Mouse (Mus musculus) stomach, postnatal 0 days (tissue): ENCODE measurements around the gene Mrpl24. TPM values are rescaled to one million over a fixed set of nuclear protein-coding genes. Genes with fewer than 3 reads are reported as not detected.

Experiments used
- ATAC-seq: fragments of 200-750 bp; cut with Nextera tagmentation; 2 replicates; pipeline ENCODE4 v1.8.0; 2017; ENCODE audit not compliant: low FRiP score, low TSS enrichment
- DNase-seq: peaks from one replicate; pipeline ENCODE4 v3.0.0-alpha.2; 2016; ENCODE audit warnings: low spot score
- H3K27ac ChIP-seq: fragments of 300-500 bp; sonication (generic); replicated peaks from 2 replicates; pipeline ENCODE4 v1.5.1; 2014; ENCODE audit warnings: mild to moderate bottlenecking, control low read depth
- H3K27me3 ChIP-seq: fragments of 300-500 bp; sonication (generic); 2 replicates; pipeline ENCODE4 v1.6.1; 2014; ENCODE audit warnings: low read length; ENCODE audit not compliant: control insufficient read depth, insufficient read depth
- H3K36me3 ChIP-seq: fragments of 300-500 bp; sonication (generic); 2 replicates; pipeline ENCODE4 v1.6.1; 2014; ENCODE audit warnings: low read length, mixed read lengths; ENCODE audit not compliant: control insufficient read depth, insufficient read depth
- H3K4me1 ChIP-seq: fragments of 300-500 bp; sonication (generic); replicated peaks from 2 replicates; pipeline ENCODE4 v1.6.1; 2014; ENCODE audit warnings: antibody characterized with exemption; ENCODE audit not compliant: control insufficient read depth, insufficient read depth
- H3K4me2 ChIP-seq: fragments of 300-500 bp; sonication (generic); replicated peaks from 2 replicates; pipeline ENCODE4 v1.6.1; 2014; ENCODE audit warnings: low read depth, mild to moderate bottlenecking, control low read depth, moderate library complexity
- H3K4me3 ChIP-seq: fragments of 300-500 bp; sonication (generic); 2 replicates; pipeline ENCODE4 v1.5.1; 2014; ENCODE audit warnings: low read depth, low read length, control low read depth
- H3K9ac ChIP-seq: fragments of 300-500 bp; sonication (generic); 2 replicates; pipeline ENCODE4 v1.6.1; 2014; ENCODE audit warnings: mild to moderate bottlenecking, low read length, control low read depth, mixed read lengths
- H3K9me3 ChIP-seq: fragments of 300-500 bp; sonication (generic); 2 replicates; pipeline ENCODE4 v1.6.1; 2016; ENCODE audit warnings: low read length; ENCODE audit not compliant: control insufficient read depth
- CTCF ChIP-seq: IDR thresholded peaks from 2 replicates; pipeline ENCODE4 v1.5.1; 2016; ENCODE audit warnings: antibody characterized with exemption, low read depth, mild to moderate bottlenecking, moderate library complexity
- EP300 ChIP-seq: optimal IDR thresholded peaks from 2 replicates; pipeline ENCODE3; 2016; ENCODE audit warnings: antibody characterized with exemption
- WGBS: fragments of 180-500 bp; shearing (Covaris S2); extraction: QIAGEN DNeasy Blood & Tissue Kit; methylation state at CpG from one replicate; pipeline ENCODE4 v1.1.7; 2014; 5-methylcytosine and 5-hydroxymethylcytosine counted together
- polyA plus RNA-seq: library from polyadenylated mRNA; unstranded; fragments of >200 nt; fragmentation: Nextera tagmentation; extraction: Ambion mirVana; gene quantifications from 2 replicates; pipeline ENCODE4 v1.2.1, GENCODE M21; 2015

Gene Mrpl24
- polyA plus RNA-seq, 1 experiment from 2014 or later = 61.4 TPM

DNA sequence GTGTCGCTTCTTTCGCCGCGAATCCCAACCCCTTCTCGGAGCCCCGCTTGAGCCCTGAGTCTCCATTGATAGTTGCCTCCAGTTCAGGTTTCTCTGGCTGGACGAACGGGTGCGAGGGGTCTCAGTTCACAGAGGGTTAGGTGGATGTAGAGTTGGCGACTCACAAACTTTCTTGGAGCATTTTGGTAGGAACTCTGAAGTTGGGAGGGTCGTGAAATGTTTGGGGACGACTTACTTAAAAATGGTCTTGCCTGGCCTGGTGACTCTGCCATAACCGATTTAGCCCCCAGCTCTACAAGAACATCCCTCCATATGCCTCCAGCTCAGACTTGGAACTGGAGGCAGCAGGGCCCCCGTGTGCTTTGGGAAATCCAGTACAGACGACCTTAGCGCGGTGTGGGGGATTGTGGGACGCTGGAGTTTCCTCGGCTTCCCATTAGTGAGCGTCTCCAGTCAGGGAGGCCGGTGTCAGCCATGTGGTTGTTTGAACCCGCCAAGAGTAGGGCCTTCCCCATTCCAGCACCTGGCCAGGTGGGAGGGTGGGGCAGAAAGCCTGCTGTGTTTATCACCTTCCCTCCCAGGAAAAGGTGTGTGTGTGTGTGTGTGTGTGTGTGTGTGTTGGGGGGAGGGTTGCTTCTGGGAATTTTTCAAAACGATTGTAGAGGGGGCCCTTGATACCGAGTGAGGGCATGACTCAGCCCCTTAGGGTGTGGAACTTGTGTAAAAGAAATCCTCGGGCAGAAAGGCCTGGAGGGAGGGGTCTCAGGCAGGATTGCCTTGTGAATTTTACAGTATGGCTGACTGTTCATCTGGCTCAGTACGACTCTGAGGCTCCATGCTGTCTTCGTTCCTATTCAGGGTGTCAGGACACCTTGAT is 12.1 kb upstream of the Mrpl24 start:
- no peaks in the 10 kb centered on the region for H3K9me3 ChIP-seq
- 0% methylated on average over 27 of the region's 27 CpGs for WGBS
- H3K4me2 ChIP-seq = peak overlapping the region; percentile 79
- H3K9ac ChIP-seq = peak overlapping the region; percentile 94
- peaks cover 23% of the 10 kb centered on the region for H3K4me1 ChIP-seq
- peak; percentile 92 for DNase-seq
- peak overlapping the region; percentile 98 for H3K27ac ChIP-seq
- TF ChIP-seq CTCF (no peak), EP300 (no peak)
- H3K36me3 ChIP-seq = no peaks in the 10 kb centered on the region
- no peaks in the 10 kb centered on the region for H3K27me3 ChIP-seq
- H3K4me3 ChIP-seq = peak overlapping the region; percentile 94
- peak; percentile 68 for ATAC-seq

DNA sequence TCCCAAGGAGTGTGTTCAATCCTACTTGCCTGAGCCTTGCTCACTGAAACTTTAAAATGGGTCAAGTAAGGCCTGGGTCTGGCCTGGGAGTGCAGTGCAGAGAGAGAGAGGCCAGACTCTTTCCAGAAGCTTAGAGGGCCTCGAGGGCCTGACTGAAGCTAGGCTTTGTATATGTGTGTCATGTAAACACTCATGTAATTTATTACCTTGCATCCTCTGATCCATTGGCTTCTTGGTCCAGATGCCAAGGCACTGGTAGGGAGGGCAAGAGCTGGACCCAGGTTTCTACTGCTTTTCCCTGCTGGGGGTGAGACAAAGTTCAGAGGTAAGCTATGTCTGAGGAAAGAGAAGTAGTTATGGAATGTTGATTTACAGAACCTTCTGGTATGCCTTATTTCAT is 11.4 kb upstream of the Mrpl24 start:
- H3K4me3 ChIP-seq = peak overlapping the region; percentile 94
- H3K9me3 ChIP-seq = no peaks in the 10 kb centered on the region
- H3K4me2 ChIP-seq = peak overlapping the region; percentile 79
- H3K27ac ChIP-seq = peak overlapping the region; percentile 98
- H3K36me3 ChIP-seq = no peaks in the 10 kb centered on the region
- ATAC-seq = no peak
- WGBS = 0% methylated on average over 1 of the region's 1 CpGs
- H3K4me1 ChIP-seq = peaks cover 23% of the 10 kb centered on the region
- no peaks in the 10 kb centered on the region for H3K27me3 ChIP-seq
- TF ChIP-seq EP300 (no peak), CTCF (no peak)
- DNase-seq = no peak
- H3K9ac ChIP-seq = peak overlapping the region; percentile 94

GRCm38 (mm10) chr3:87909381-87909780 is 9.9 kb upstream of the Mrpl24 start:
- Histone ChIP-seq H3K27me3 (no peaks in the 10 kb centered on the region), H3K4me1 (peaks cover 23% of the 10 kb centered on the region), H3K9me3 (no peaks in the 10 kb centered on the region), H3K4me3 (peak overlapping the region; percentile 33), H3K27ac (peak overlapping the region; percentile 98), H3K9ac (no peak overlapping the region), H3K4me2 (no peak overlapping the region), H3K36me3 (peaks cover 10% of the 10 kb centered on the region)
- no peak for ATAC-seq
- TF ChIP-seq EP300 (no peak), CTCF (no peak)
- DNase-seq = no peak
- 92% methylated on average over 2 of the region's 2 CpGs for WGBS

DNA sequence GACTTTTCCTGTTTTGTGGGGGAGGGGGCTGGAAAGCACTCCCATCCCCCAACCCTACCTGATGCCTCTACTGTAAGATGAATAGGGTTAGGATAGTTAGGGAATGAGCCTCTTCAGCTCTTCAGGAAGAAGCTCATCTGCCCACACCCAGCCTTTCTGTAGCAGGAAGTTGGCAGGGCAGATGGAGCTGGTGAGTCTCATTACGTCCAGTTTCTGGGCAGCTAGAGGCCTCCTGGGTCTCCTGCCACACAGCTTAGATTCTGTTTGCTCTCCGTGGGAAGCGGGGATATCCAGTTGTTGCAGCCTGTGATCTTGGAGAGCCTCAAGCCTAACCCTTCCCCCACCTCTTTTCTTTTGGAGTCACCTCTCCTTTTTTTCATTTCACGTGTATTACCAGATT is 9.4 kb upstream of the Mrpl24 start:
- Histone ChIP-seq H3K27me3 (no peaks in the 10 kb centered on the region), H3K4me1 (peaks cover 23% of the 10 kb centered on the region), H3K9ac (peak overlapping the region; percentile 47; the same call in 1 of the 2 replicates), H3K27ac (peak overlapping the region; percentile 98), H3K36me3 (peaks cover 14% of the 10 kb centered on the region), H3K4me3 (peak overlapping the region; percentile 33), H3K9me3 (no peaks in the 10 kb centered on the region), H3K4me2 (peak overlapping the region; percentile 59)
- 7% methylated on average over 4 of the region's 4 CpGs for WGBS
- DNase-seq = peak; percentile 37
- no peak for TF ChIP-seq EP300
- TF ChIP-seq CTCF = no peak
- ATAC-seq = no peak

DNA sequence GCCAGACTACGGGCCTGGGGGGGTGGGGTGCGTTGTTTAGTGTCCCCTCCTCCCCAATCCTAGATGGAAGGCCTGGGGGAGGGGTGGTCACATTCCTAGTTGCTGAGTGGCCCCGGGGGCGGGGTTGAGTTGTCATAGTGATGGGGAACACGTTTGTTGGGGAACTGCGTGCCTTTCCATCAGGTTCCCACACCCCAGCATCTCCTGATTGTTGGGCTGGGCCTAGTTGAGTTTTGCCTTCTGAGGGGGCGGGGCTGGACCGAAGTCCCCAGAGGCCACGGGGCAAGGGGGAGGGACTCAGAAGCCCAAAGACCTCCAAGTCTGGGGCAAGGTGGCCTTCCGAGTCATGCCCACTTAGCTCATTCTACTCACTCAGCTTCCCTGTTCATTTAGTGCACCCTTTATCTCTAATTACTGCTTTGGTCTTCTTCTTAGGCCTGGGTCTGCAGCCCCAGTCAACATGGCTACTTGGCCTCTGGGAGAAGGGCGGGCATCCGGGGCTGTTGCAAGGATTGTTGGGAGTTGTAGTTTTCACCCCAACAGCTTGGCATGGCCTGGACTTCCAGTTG is 8.6 kb upstream of the Mrpl24 start:
- TF ChIP-seq EP300 = peak; percentile 80
- no peak for TF ChIP-seq CTCF
- Histone ChIP-seq H3K4me1 (peaks cover 23% of the 10 kb centered on the region), H3K27me3 (no peaks in the 10 kb centered on the region), H3K4me3 (peak overlapping the region; percentile 33), H3K27ac (peak overlapping the region; percentile 98), H3K4me2 (peak overlapping the region; percentile 59), H3K9me3 (no peaks in the 10 kb centered on the region), H3K9ac (peak overlapping the region; percentile 47), H3K36me3 (peaks cover 18% of the 10 kb centered on the region)
- DNase-seq (peak; percentile 93), ATAC-seq (peak; percentile 55)
- WGBS = 7% methylated on average over 12 of the region's 12 CpGs

DNA sequence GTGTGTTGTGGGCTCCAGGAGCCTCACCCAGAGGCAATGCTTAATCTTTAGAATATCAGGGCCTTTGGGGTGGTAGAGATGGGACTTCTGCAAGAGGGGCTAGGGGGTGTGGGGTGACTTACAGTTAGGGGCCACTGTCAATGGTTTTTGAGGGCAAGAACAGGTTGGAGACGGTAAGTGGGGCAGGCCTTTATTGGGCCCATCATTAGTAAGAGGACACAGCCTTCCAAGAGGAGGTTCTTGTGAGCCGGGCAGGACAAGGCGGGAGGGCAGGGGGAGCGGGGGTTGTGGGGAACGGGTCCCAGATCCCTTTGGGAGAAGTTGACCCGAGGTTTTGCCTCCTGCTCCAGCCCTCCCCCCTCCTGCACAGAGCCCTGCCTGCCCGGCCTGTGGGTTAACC is 5.8 kb upstream of the Mrpl24 start:
- H3K4me1 ChIP-seq = peaks cover 14% of the 10 kb centered on the region
- no peak overlapping the region for H3K27ac ChIP-seq
- H3K4me3 ChIP-seq = no peak overlapping the region
- no peak for TF ChIP-seq CTCF
- ATAC-seq (no peak), DNase-seq (no peak)
- H3K4me2 ChIP-seq = no peak overlapping the region
- no peaks in the 10 kb centered on the region for H3K9me3 ChIP-seq
- H3K27me3 ChIP-seq = no peaks in the 10 kb centered on the region
- H3K36me3 ChIP-seq = peaks cover 25% of the 10 kb centered on the region
- WGBS = 78% methylated on average over 7 of the region's 7 CpGs
- H3K9ac ChIP-seq = no peak overlapping the region
